Comparison of ENCODE assay signal across 26 mouse cellular contexts in the genomic region with DNA sequence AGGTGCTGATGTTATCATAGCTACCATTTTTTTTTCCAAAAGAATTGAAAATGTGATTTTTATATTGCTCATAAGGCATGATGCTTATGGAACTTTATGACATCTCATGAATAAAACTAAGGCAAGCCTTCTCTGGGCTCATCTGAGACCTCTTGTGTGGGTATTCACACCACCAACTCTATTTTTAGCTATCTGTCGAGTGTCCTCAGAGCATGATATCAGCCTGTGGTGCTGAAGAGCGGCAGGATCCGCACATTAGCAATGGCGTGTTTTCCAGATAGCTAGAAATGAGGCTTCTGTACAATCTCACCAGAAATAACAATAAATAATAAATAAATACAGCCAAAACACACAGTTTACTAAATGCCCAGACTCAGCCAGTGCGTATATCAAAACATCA. TPM values are rescaled to one million over a fixed set of nuclear protein-coding genes. Genes with fewer than 3 reads are reported as not detected.
"Had no signal": no experiment of that assay in that cellular context is flagged by ENCODE, and none has a peak within 500 bp of the region (broad histone marks: within the 10 kb centered on the region; RNA-seq: fewer than 3 reads in every experiment).

No protein-coding gene starts in this region.

- H3K4me2 ChIP-seq: hindbrain, embryonic 12.5 days; hindbrain, embryonic 14.5 days; intestine, embryonic 15.5 days; limb, embryonic 12.5 days; liver, embryonic 11.5 days; liver, embryonic 13.5 days; liver, embryonic 15.5 days had no signal

- DNase-seq: gastrocnemius, adult 2 months; gastrocnemius, postnatal 10 days; gastrocnemius, postnatal 25 days; heart, postnatal 4 days; kidney, adult 18-20 months; kidney, adult 8-10 months; kidney, postnatal 10 days; kidney, postnatal 25 days; kidney, postnatal 4 days; liver; liver, embryonic 13.5 days; liver, postnatal 0 days had no signal

- H3K36me3 ChIP-seq: hindbrain, embryonic 10.5 days; hindbrain, embryonic 12.5 days; intestine, embryonic 15.5 days; limb, embryonic 10.5 days; limb, embryonic 12.5 days; liver, embryonic 13.5 days; liver, embryonic 15.5 days had no signal

- H3K4me3 ChIP-seq: gastrocnemius, adult 2 months; hindbrain, embryonic 10.5 days; hindbrain, embryonic 12.5 days; intestine, embryonic 15.5 days; layer of hippocampus, adult 2 months; left cerebral cortex, adult 2 months; limb, embryonic 10.5 days; limb, embryonic 12.5 days; liver, embryonic 13.5 days; liver, embryonic 15.5 days had no signal

- H3K27me3 ChIP-seq: hindbrain, embryonic 12.5 days; intestine, embryonic 15.5 days; limb, embryonic 12.5 days; liver, embryonic 13.5 days; liver, embryonic 15.5 days had no signal

- ATAC-seq: hindbrain, embryonic 16.5 days; inflammation-experienced regulatory T-cells, adult 6 months; intestine, embryonic 15.5 days; intestine, postnatal 0 days; liver, postnatal 0 days had no signal

- H3K27ac ChIP-seq: gastrocnemius, adult 2 months; hindbrain, embryonic 10.5 days; hindbrain, embryonic 12.5 days; hindbrain, embryonic 14.5 days; intestine, embryonic 15.5 days; layer of hippocampus, adult 2 months; left cerebral cortex, adult 2 months; limb, embryonic 10.5 days; limb, embryonic 12.5 days; liver, embryonic 13.5 days; liver, embryonic 15.5 days had no signal

- H3K4me1 ChIP-seq: hindbrain, embryonic 10.5 days; hindbrain, embryonic 12.5 days; intestine, embryonic 15.5 days; limb, embryonic 10.5 days; limb, embryonic 12.5 days; liver, embryonic 13.5 days; liver, embryonic 15.5 days had no signal

- H3K9ac ChIP-seq: hindbrain, embryonic 12.5 days; hindbrain, embryonic 14.5 days; intestine, embryonic 15.5 days; limb, embryonic 12.5 days; liver, embryonic 13.5 days; liver, embryonic 15.5 days; liver, postnatal 0 days had no signal

- H3K9me3 ChIP-seq: hindbrain, embryonic 10.5 days; hindbrain, embryonic 12.5 days; intestine, embryonic 15.5 days; limb, embryonic 10.5 days; limb, embryonic 12.5 days; liver, embryonic 13.5 days; liver, embryonic 15.5 days had no signal

RNA-seq across cellular contexts. Expression of gene Arhgap22, which starts 51.6 kb away (rescaled TPM):
- total RNA-seq: granulocyte monocyte progenitor cell, adult 5-6 weeks had no signal
